Mouse (Mus musculus) skeletal muscle tissue, adult 2 months (tissue): ENCODE results near the gene Opcml.

Experiments
- DNase-seq: peaks from one replicate; pipeline ENCODE4 v3.0.0-alpha.2; 2012; ENCODE audit warnings: low read depth, low spot score

Gene Opcml

DNA sequence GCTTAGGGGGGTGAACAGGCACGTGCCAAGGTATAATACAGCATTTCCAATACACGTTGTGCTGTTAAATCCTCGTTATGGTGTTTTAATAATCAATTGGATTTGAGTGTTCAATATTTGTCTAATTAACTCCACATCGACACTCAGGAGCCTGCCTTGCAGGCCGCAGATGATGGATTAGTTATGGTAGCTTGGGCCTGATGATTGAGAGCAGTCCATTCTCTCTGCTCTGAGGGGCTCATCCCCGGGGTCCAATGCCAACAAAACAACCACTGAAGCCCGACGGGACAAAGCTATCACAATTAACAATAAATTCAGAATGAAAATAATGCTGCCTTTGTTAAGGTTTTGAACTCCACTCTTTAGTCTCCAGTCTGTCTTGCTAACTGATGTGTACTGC is 641.6 kb downstream of the Opcml start:
- DNase-seq = no peak

- DNase-seq = no peak
Observed at GRCm38 (mm10) chr9:28438752-28439151, 648.2 kb downstream of the Opcml start.

DNA sequence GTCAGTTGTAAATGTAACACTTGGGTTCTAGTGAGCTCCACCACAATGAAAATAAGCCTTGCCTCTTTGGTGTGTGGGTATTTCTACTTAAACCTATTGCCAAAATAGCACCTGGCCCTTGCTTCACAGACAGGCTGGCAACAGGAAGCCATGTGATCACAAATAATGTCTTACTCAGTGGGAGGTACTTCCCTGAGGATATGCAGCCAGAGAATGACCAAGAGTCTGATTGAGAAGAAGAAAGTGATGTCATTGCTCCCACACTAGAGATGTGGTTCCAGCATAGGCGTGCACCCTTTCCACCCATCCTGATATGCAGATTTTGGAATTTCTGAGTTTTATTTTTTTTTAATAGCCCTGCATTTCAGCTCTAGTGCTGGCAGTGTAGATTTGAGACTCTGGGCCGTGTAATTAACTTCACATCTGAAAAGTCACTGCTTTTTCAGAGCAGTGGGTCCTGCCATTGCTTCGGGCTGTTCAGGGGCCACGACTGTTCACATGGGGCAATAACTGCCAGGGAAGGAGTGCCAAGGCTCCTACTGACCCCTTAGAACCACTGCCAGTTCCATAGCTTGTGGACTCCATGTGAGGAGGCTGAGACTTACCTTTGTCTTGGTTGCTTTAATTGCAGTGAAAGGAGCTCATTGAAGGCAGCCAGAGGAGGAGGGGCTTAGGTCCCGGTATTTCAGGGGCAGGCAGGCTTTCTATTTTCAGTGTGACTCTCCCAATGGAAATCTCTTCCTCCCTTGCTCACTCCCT is 649.0 kb downstream of the Opcml start:
- DNase-seq = no peak

DNA sequence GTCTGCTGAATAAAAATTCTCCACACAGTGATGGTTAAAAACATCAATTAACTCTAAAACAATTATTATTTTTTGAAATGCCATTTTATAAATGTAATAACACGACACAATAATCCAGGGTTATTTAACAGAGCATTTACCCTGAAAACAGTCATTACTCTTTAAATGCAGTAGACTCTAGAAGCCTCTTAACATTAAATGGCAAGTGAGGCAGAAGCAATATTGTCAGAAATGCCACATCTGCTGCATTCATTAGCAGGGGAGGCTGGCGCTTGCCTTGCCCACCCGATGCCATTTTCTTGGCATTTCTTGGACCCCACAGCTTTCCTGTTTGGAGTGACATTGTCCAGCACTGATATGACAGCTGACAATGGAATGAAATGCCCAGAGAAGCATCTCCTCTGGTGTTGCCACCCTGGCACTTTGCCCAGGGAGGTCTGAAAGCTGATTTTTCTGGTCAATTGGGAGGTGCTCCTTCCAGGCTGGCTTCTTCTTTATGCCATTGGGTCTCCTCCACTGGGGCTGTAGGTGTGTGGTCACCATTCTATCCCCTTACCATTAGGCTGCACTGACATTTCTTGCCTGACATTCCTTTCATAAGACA is 649.7 kb downstream of the Opcml start:
- no peak for DNase-seq

- no peak for DNase-seq
Observed at GRCm38 (mm10) chr9:28444485-28444884, 653.9 kb downstream of the Opcml start.

DNA sequence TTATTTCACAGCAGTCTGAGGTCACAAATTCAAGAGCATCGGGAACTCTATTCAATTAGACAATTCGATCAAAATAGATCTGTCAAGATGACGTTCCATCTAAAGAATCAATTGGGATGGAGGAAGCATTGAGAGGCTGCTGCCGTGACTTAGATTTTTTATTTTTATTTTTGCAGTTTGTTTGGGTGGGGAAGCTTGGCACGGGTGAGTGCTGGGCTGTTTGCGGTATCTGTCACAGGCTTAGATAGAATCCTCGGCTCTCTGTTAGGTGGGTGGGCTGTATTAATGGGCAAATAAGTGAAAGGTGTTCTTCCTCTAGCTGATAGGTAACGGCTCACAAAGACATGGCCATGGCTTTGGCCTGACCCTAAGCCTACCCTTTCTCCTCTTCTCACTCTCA is 654.4 kb downstream of the Opcml start:
- no peak for DNase-seq

GRCm38 (mm10) chr9:28445863-28446262 is 655.3 kb downstream of the Opcml start:
- DNase-seq = no peak

GRCm38 (mm10) chr9:28446278-28447064 is 655.9 kb downstream of the Opcml start:
- no peak for DNase-seq

DNA sequence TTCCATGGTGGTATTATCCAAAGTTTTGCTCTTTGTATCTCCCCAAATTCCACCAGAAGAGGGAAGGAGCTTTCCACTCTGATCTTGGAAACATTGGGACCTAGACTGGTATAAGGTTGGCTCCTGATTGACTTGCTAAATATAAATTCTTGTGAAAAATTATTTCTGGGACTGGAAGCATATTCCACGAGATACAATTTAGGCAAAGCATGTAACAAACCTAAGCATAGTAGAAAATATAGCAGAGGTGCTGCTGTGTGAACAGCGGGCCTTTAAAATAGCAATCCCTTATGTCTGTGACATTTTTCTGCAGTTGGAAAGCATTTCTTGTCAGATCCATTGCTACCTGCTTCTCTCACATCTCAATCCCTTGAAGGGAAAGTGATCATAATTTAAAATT is 661.9 kb downstream of the Opcml start:
- DNase-seq = no peak

DNA sequence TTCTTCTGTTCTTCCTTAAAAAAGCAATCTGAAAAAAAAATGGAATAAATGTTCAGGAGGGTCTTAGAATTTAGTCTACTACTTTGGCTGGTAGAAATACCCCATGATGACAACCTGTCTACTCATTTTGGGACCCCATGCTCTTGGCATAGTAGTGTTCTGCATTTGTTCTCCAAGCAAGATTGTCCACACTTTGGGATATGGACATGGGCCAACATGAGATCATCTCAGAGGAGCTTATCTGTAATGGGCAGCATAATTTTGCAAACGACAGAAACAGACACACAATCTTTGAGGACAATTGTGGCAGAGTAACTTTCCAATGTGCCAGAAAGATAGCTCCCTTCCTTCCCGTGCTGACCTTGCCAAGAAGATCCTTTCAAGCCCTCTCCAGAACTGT is 662.5 kb downstream of the Opcml start:
- no peak for DNase-seq

- DNase-seq = no peak
Observed at GRCm38 (mm10) chr9:28457982-28458770, 667.6 kb downstream of the Opcml start.

GRCm38 (mm10) chr9:28463622-28464021 is 673.0 kb downstream of the Opcml start:
- DNase-seq = no peak

GRCm38 (mm10) chr9:28469419-28469818 is 678.8 kb downstream of the Opcml start:
- DNase-seq = no peak

DNA sequence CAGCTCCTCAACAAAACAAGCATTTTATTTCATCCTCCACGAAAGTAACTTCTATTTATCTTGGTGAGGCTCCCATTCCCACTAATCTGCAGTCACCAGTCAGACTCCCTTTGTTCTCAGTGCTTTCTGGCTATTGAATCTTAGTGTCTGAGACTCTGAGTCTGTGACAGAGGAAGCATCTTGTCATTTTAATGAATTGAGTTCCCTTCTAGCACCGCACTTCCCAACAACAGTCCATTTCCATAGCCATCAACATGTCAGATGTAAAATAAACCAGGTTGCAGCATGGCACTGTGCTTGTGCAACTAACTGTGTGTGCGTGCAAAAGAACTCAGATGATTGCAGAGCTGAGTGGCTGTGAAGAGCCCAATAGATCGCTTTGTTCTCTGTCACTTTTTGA is 680.9 kb downstream of the Opcml start:
- DNase-seq = no peak

- no peak for DNase-seq
Observed at GRCm38 (mm10) chr9:28474586-28474985, 684.0 kb downstream of the Opcml start.

- DNase-seq = no peak
Observed at GRCm38 (mm10) chr9:28481261-28481660, 690.7 kb downstream of the Opcml start.

- no peak for DNase-seq
Observed at GRCm38 (mm10) chr9:28488499-28488898, 697.9 kb downstream of the Opcml start.

- DNase-seq = no peak
Observed at GRCm38 (mm10) chr9:28489828-28490227, 699.3 kb downstream of the Opcml start.

DNA sequence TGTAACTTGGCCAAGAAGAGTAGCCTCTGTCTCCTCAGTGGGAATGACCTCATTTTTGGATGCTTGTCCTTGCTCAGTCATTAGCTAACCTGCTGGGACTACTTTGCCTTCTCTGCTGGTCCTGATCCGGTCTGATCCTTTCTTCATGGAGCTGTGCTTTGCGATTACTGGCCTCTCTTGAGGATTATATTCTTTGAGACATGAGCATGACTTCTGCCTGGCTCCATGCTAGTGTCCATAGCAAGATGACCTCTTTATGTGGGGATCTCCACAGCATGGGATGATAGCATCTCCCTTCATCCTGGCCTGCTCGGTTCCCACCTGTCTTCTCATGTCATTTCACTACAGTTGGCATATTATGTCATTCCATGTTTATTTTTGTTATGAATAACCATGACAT is 699.8 kb downstream of the Opcml start:
- DNase-seq = no peak

GRCm38 (mm10) chr9:28499841-28500794 is 709.5 kb downstream of the Opcml start:
- no peak for DNase-seq

DNA sequence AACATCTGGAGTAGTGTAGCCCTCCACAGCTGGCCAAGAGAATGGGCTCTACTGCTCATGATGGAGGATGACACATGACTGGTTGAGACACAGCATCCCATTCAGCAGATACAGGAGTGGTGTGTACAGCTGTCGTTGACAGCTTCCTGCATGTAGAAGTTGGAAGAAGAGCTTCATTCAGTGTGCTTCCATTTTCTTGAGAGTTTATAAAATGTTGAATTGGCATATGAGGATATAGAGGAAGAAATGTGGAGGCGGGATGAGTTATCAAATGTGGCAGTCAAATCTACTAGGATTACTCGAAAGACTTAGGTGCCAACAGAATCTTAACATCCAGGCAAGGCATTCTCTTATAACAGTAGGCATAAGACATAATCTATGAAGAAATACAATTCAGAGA is 723.3 kb downstream of the Opcml start:
- no peak for DNase-seq
